Mouse (Mus musculus) embryonic facial prominence, embryonic 12.5 days (tissue): ENCODE results near the gene Vmn2r66. TPM values are rescaled to one million over a fixed set of nuclear protein-coding genes. Genes with fewer than 3 reads are reported as not detected.

Source experiments
- ATAC-seq: fragments of 200-750 bp; cut with Nextera tagmentation; 2 replicates; pipeline ENCODE4 v1.8.0; 2017; ENCODE audit not compliant: insufficient number of reproducible peaks, insufficient read depth, low FRiP score, low TSS enrichment
- H3K27ac ChIP-seq: fragments of 300-500 bp; sonication (generic); 2 replicates; pipeline ENCODE4 v1.5.1; 2016; ENCODE audit warnings: mild to moderate bottlenecking
- H3K27me3 ChIP-seq: fragments of 300-500 bp; sonication (generic); 2 replicates; pipeline ENCODE4 v1.6.1; 2016; ENCODE audit warnings: mild to moderate bottlenecking, moderate library complexity
- H3K36me3 ChIP-seq: fragments of 300-500 bp; sonication (generic); 2 replicates; pipeline ENCODE4 v1.6.1; 2016; ENCODE audit warnings: mild to moderate bottlenecking
- H3K4me1 ChIP-seq: fragments of 300-500 bp; sonication (generic); 2 replicates; pipeline ENCODE4 v1.6.1; 2016
- H3K4me2 ChIP-seq: fragments of 300-500 bp; sonication (generic); replicated peaks from 2 replicates; pipeline ENCODE4 v1.6.1; 2016; ENCODE audit warnings: mild to moderate bottlenecking, moderate library complexity
- H3K4me3 ChIP-seq: fragments of 300-500 bp; sonication (generic); 2 replicates; pipeline ENCODE4 v1.5.1; 2016; ENCODE audit warnings: mild to moderate bottlenecking
- H3K9ac ChIP-seq: fragments of 300-500 bp; sonication (generic); 2 replicates; pipeline ENCODE4 v1.6.1; 2016; ENCODE audit warnings: mild to moderate bottlenecking, moderate library complexity
- H3K9me3 ChIP-seq: fragments of 300-500 bp; sonication (generic); 2 replicates; pipeline ENCODE4 v1.6.1; 2016; ENCODE audit warnings: mild to moderate bottlenecking, moderate library complexity
- WGBS: fragments of 180-500 bp; shearing (Covaris S2); methylation state at CpG from one replicate; pipeline ENCODE4 v1.1.7; 2016; 5-methylcytosine and 5-hydroxymethylcytosine counted together
- polyA plus RNA-seq: library from polyadenylated mRNA; unstranded; fragments of >200 nt; fragmentation: Nextera tagmentation; extraction: Ambion mirVana; gene quantifications from 2 replicates; pipeline ENCODE4 v1.2.1, GENCODE M21; 2016

Vmn2r66 gene
- polyA plus RNA-seq: not detected in 2 replicates

GRCm38 (mm10) chr7:85012168-85012567, at the start of gene Vmn2r66:
TSS of gene Vmn2r66 (minus strand) at chr7:85012268.
- Histone ChIP-seq H3K27me3 (no peaks in the 10 kb centered on the region), H3K9ac (no peak within 1 kb of the TSS), H3K9me3 (no peaks in the 10 kb centered on the region), H3K4me3 (no peak within 1 kb of the TSS), H3K4me1 (no peaks in the 10 kb centered on the region), H3K4me2 (no peak within 1 kb of the TSS), H3K36me3 (no peaks in the 10 kb centered on the region), H3K27ac (no peak within 1 kb of the TSS)
- no peak for ATAC-seq
- 75% methylated on average over 1 of the region's 1 CpGs for WGBS

- Histone ChIP-seq H3K9ac (no peak overlapping the region), H3K4me2 (no peak overlapping the region), H3K4me1 (no peaks in the 10 kb centered on the region), H3K27me3 (no peaks in the 10 kb centered on the region), H3K4me3 (no peak overlapping the region), H3K36me3 (no peaks in the 10 kb centered on the region), H3K9me3 (no peaks in the 10 kb centered on the region; the same call in 1 of the 2 replicates), H3K27ac (no peak overlapping the region)
- 79% methylated on average over 2 of the region's 2 CpGs for WGBS
- no peak for ATAC-seq
Observed at GRCm38 (mm10) chr7:84996694-84997093, 15.4 kb downstream of the Vmn2r66 start.

DNA sequence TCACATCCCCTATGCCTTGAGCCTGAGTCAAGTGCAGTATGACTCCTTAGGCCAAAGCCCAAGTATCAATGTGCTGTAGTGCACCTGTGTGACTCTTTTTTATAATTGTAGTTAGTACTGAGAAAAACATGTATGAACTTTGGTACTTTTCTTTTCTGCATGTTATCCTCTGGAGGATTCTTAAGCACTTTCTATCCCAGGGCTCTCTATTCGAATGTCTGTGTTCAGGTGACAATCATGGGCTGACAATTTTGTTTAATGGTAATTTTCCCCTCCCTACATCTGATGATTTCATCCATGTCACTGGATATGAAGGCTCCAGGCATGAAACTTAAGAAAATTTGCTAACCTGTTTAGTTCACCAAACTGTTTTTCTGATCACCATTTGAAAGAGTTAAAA, 48.1 kb downstream of the Vmn2r66 start, which contains the start of gene Vmn2r65:
Gene Vmn2r65 (minus strand): TSS at position 101 of the 400 bp plus-strand sequence.
- H3K27ac ChIP-seq: no peak within 1 kb of the TSS
- H3K4me1 ChIP-seq: no peaks in the 10 kb centered on the region
- no peak within 1 kb of the TSS for H3K4me3 ChIP-seq
- H3K9ac ChIP-seq: no peak within 1 kb of the TSS
- 59% methylated on average over 1 of the region's 1 CpGs for WGBS
- no peaks in the 10 kb centered on the region for H3K36me3 ChIP-seq
- H3K4me2 ChIP-seq: no peak within 1 kb of the TSS
- ATAC-seq: no peak
- H3K27me3 ChIP-seq: no peaks in the 10 kb centered on the region
- no peaks in the 10 kb centered on the region for H3K9me3 ChIP-seq

Other genes with a start within 250 kb of the Vmn2r66 start
- not detected in 2 replicates for gene Olfr291, start 158.7 kb downstream of the Vmn2r66 start, polyA plus RNA-seq
- gene Vmn2r65, start 48.2 kb downstream of the Vmn2r66 start, polyA plus RNA-seq: not detected in 2 replicates
- not detected in 2 replicates for gene Vmn2r67, start 143.7 kb upstream of the Vmn2r66 start, polyA plus RNA-seq
- not detected in 2 replicates for gene Vmn2r68, start 225.5 kb upstream of the Vmn2r66 start, polyA plus RNA-seq